Mouse (Mus musculus): ENCODE measurements around the gene Pxn. TPM values are rescaled to one million over a fixed set of nuclear protein-coding genes. Genes with fewer than 3 reads are reported as not detected.

The Pxn gene
- polyA plus RNA-seq, 1 experiment from 2014 or later: 39.1 TPM

- Histone ChIP-seq H3K9me3 (replicated peaks; ENCODE audit: control insufficient read depth, low read length) (no peaks in the 10 kb centered on the region), H3K4me2 (ENCODE audit: low read depth, low read length) (peak overlapping the region; percentile 54), H3K27me3 (ENCODE audit: control insufficient read depth, insufficient read depth, low read length) (no peaks in the 10 kb centered on the region), H3K9ac (ENCODE audit: low read length) (peak overlapping the region; percentile 46), H3K4me1 (ENCODE audit: control insufficient read depth, insufficient read depth, low read length) (peaks cover 40% of the 10 kb centered on the region), H3K4me3 (ENCODE audit: low read length) (peak overlapping the region; percentile 18; the same call in 1 of the 2 replicates), H3K36me3 (ENCODE audit: control insufficient read depth, insufficient read depth) (peaks cover 9% of the 10 kb centered on the region; the same call in 1 of the 2 replicates), H3K27ac (ENCODE audit: low read length) (peak overlapping the region; percentile 92)
- ATAC-seq (replicated peaks; ENCODE audit: extremely low read depth, insufficient read depth, low FRiP score): no peak
- 48% methylated on average over 19 of the region's 19 CpGs for WGBS
Observed at GRCm38 (mm10) chr5:115542635-115543384, 36.3 kb downstream of the Pxn start.

DNA sequence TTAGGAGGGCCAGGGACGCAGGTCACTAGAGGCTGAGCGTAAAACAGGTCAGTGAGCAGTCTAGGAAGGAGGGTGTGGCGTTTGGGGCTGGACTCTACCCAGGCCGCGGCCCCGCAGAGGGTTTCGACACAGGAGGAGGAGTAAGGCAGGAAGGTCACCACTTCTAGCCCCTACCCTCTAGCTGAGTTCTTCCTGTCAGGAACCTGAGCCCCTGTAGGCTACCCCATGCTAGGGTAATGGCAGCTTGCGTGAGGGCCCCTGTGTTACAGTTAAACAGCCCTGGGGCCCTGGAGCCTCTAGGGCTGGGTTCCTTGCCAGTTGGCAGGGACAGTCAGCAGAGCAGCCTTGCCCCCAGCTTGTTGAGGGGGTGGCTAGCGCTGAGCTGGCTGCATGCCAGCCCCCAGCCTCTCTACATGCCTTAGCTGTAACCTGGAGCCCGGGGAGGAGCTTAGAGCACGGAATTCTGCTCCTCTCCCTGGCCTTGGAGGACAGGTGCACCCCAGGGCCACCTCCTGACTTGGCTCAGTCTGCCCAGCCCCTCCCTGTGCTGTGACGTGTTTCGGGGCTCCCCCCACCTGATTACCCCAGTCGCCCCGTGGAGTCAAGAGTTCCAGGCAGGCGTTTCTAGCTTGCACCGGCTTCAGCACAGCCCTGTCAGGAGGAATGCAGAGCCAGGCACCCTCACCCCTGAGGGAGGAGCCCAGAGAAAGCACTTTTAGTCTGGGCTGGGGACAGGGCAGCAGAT lies 37.2 kb downstream of the Pxn start:
- peaks cover 32% of the 10 kb centered on the region for H3K4me1 ChIP-seq (ENCODE audit: control insufficient read depth, insufficient read depth, low read length)

GRCm38 (mm10) chr5:115544655-115545185 lies 38.2 kb downstream of the Pxn start:
- H3K27ac ChIP-seq (ENCODE audit: low read length): peak overlapping the region; percentile 92
- H3K9me3 ChIP-seq (replicated peaks; ENCODE audit: control insufficient read depth, low read length): no peaks in the 10 kb centered on the region
- peaks cover 14% of the 10 kb centered on the region; the same call in 1 of the 2 replicates for H3K36me3 ChIP-seq (ENCODE audit: control insufficient read depth, insufficient read depth)
- 58% methylated on average over 18 of the region's 18 CpGs for WGBS
- no peak for ATAC-seq (replicated peaks; ENCODE audit: extremely low read depth, insufficient read depth, low FRiP score)
- peak overlapping the region; percentile 54; the same call in 1 of the 2 replicates for H3K4me2 ChIP-seq (ENCODE audit: low read depth, low read length)
- no peak overlapping the region for H3K4me3 ChIP-seq (ENCODE audit: low read length)
- H3K9ac ChIP-seq (ENCODE audit: low read length): peak overlapping the region; percentile 6; the same call in 1 of the 2 replicates
- peaks cover 29% of the 10 kb centered on the region for H3K4me1 ChIP-seq (ENCODE audit: control insufficient read depth, insufficient read depth, low read length)
- H3K27me3 ChIP-seq (ENCODE audit: control insufficient read depth, insufficient read depth, low read length): no peaks in the 10 kb centered on the region

More for the DNA sequence above, 37.2 kb downstream of the Pxn start:
- Histone ChIP-seq H3K9ac (ENCODE audit: low read length) (peak overlapping the region; percentile 46), H3K27me3 (ENCODE audit: control insufficient read depth, insufficient read depth, low read length) (no peaks in the 10 kb centered on the region), H3K27ac (ENCODE audit: low read length) (peak overlapping the region; percentile 92), H3K36me3 (ENCODE audit: control insufficient read depth, insufficient read depth) (peaks cover 11% of the 10 kb centered on the region; the same call in 1 of the 2 replicates), H3K9me3 (replicated peaks; ENCODE audit: control insufficient read depth, low read length) (no peaks in the 10 kb centered on the region), H3K4me3 (ENCODE audit: low read length) (peak overlapping the region; percentile 31), H3K4me2 (ENCODE audit: low read depth, low read length) (peak overlapping the region; percentile 54)
- ATAC-seq (replicated peaks; ENCODE audit: extremely low read depth, insufficient read depth, low FRiP score): peak; percentile 84
- WGBS: 16% methylated on average over 17 of the region's 17 CpGs

- ATAC-seq (replicated peaks; ENCODE audit: extremely low read depth, insufficient read depth, low FRiP score): no peak
- Histone ChIP-seq H3K27ac (ENCODE audit: low read length) (no peak overlapping the region), H3K4me2 (ENCODE audit: low read depth, low read length) (no peak overlapping the region)
Observed at GRCm38 (mm10) chr5:115545636-115546035, 39.2 kb downstream of the Pxn start.

GRCm38 (mm10) chr5:115546536-115546935 lies 40.1 kb downstream of the Pxn start:
- no peak overlapping the region for H3K9ac ChIP-seq (ENCODE audit: low read length)
- no peak overlapping the region for H3K27ac ChIP-seq (ENCODE audit: low read length)
- H3K4me2 ChIP-seq (ENCODE audit: low read depth, low read length): no peak overlapping the region
- H3K9me3 ChIP-seq (replicated peaks; ENCODE audit: control insufficient read depth, low read length): no peaks in the 10 kb centered on the region
- peaks cover 29% of the 10 kb centered on the region for H3K4me1 ChIP-seq (ENCODE audit: control insufficient read depth, insufficient read depth, low read length)
- no peak for ATAC-seq (replicated peaks; ENCODE audit: extremely low read depth, insufficient read depth, low FRiP score)
- H3K27me3 ChIP-seq (ENCODE audit: control insufficient read depth, insufficient read depth, low read length): no peaks in the 10 kb centered on the region
- peaks cover 14% of the 10 kb centered on the region; the same call in 1 of the 2 replicates for H3K36me3 ChIP-seq (ENCODE audit: control insufficient read depth, insufficient read depth)
- 66% methylated on average over 11 of the region's 11 CpGs for WGBS
- H3K4me3 ChIP-seq (ENCODE audit: low read length): no peak overlapping the region

More at GRCm38 (mm10) chr5:115545636-115546035, 39.2 kb downstream of the Pxn start:
- Histone ChIP-seq H3K4me1 (ENCODE audit: control insufficient read depth, insufficient read depth, low read length) (peaks cover 29% of the 10 kb centered on the region), H3K9ac (ENCODE audit: low read length) (no peak overlapping the region), H3K9me3 (replicated peaks; ENCODE audit: control insufficient read depth, low read length) (no peaks in the 10 kb centered on the region), H3K36me3 (ENCODE audit: control insufficient read depth, insufficient read depth) (peaks cover 14% of the 10 kb centered on the region; the same call in 1 of the 2 replicates), H3K4me3 (ENCODE audit: low read length) (no peak overlapping the region), H3K27me3 (ENCODE audit: control insufficient read depth, insufficient read depth, low read length) (no peaks in the 10 kb centered on the region)
- WGBS: 89% methylated on average over 14 of the region's 14 CpGs

DNA sequence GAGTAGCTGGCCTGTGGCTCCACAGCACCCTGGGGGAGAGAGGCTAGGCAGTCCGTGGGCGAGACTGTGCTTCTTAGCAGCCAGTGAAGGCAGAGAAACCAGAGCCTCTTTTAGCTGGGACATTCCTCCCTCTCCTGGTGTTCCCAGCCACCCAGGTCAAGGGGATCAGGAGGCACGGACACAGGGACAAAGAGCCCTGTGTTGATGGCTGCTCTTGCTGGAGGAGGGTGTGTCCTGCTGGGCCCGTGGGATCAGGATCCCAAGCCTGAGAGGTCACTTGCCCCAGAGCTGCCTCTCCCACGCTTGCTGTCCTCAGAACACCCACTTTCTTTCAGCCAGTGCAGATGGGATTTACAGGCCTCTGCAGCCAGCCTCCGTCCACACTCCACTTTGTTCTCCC lies 40.5 kb downstream of the Pxn start:
- H3K9me3 ChIP-seq (replicated peaks; ENCODE audit: control insufficient read depth, low read length): no peaks in the 10 kb centered on the region
- ATAC-seq (replicated peaks; ENCODE audit: extremely low read depth, insufficient read depth, low FRiP score): no peak
- no peaks in the 10 kb centered on the region for H3K27me3 ChIP-seq (ENCODE audit: control insufficient read depth, insufficient read depth, low read length)
- WGBS: 57% methylated on average over 6 of the region's 6 CpGs
- no peak overlapping the region for H3K4me3 ChIP-seq (ENCODE audit: low read length)
- peaks cover 29% of the 10 kb centered on the region for H3K4me1 ChIP-seq (ENCODE audit: control insufficient read depth, insufficient read depth, low read length)
- 0 out of 2 replicates have a peak overlapping the region, but pooled peaks have one; percentile 13 for H3K9ac ChIP-seq (ENCODE audit: low read length)
- H3K36me3 ChIP-seq (ENCODE audit: control insufficient read depth, insufficient read depth): peaks cover 15% of the 10 kb centered on the region
- H3K4me2 ChIP-seq (ENCODE audit: low read depth, low read length): no peak overlapping the region
- H3K27ac ChIP-seq (ENCODE audit: low read length): no peak overlapping the region

- Histone ChIP-seq H3K36me3 (ENCODE audit: control insufficient read depth, insufficient read depth) (peaks cover 19% of the 10 kb centered on the region), H3K27me3 (ENCODE audit: control insufficient read depth, insufficient read depth, low read length) (no peaks in the 10 kb centered on the region), H3K4me2 (ENCODE audit: low read depth, low read length) (no peak overlapping the region), H3K9me3 (replicated peaks; ENCODE audit: control insufficient read depth, low read length) (no peaks in the 10 kb centered on the region), H3K9ac (ENCODE audit: low read length) (no peak overlapping the region), H3K4me1 (ENCODE audit: control insufficient read depth, insufficient read depth, low read length) (peaks cover 26% of the 10 kb centered on the region), H3K4me3 (ENCODE audit: low read length) (no peak overlapping the region), H3K27ac (ENCODE audit: low read length) (no peak overlapping the region)
- ATAC-seq (replicated peaks; ENCODE audit: extremely low read depth, insufficient read depth, low FRiP score): no peak
- 77% methylated on average over 7 of the region's 7 CpGs for WGBS
Observed at GRCm38 (mm10) chr5:115547421-115547820, 40.9 kb downstream of the Pxn start.

- no peak overlapping the region for H3K27ac ChIP-seq (ENCODE audit: low read length)
- no peak for ATAC-seq (replicated peaks; ENCODE audit: extremely low read depth, insufficient read depth, low FRiP score)
Observed at GRCm38 (mm10) chr5:115548501-115549285, 42.2 kb downstream of the Pxn start.

More at GRCm38 (mm10) chr5:115548501-115549285, 42.2 kb downstream of the Pxn start:
- H3K9ac ChIP-seq (ENCODE audit: low read length): no peak overlapping the region
- no peaks in the 10 kb centered on the region for H3K27me3 ChIP-seq (ENCODE audit: control insufficient read depth, insufficient read depth, low read length)
- no peak overlapping the region for H3K4me2 ChIP-seq (ENCODE audit: low read depth, low read length)
- H3K4me3 ChIP-seq (ENCODE audit: low read length): no peak overlapping the region
- H3K36me3 ChIP-seq (ENCODE audit: control insufficient read depth, insufficient read depth): peaks cover 25% of the 10 kb centered on the region
- WGBS: 86% methylated on average over 18 of the region's 18 CpGs
- no peaks in the 10 kb centered on the region for H3K9me3 ChIP-seq (replicated peaks; ENCODE audit: control insufficient read depth, low read length)
- H3K4me1 ChIP-seq (ENCODE audit: control insufficient read depth, insufficient read depth, low read length): peaks cover 13% of the 10 kb centered on the region

Measured in heart, embryonic 16.5 days (tissue).